ENCODE assay signal across 8 mouse cellular contexts in genomic region chr5:125273666-125274109, GRCm38 (mm10).
DNase-seq lines count a peak whose midpoint lies in the region; ATAC-seq lines count a peak whose summit lies in the region.

No protein-coding gene starts in this region.

- no peak overlapping the region for H3K4me3 ChIP-seq in neural tube, embryonic 13.5 days
- H3K4me3 ChIP-seq in hindbrain, embryonic 14.5 days (replicated peaks; ENCODE audit: low read length), result no peak overlapping the region
- no peak overlapping the region for H3K4me3 ChIP-seq in stomach, embryonic 14.5 days (ENCODE audit: low read depth, low read length)

- H3K4me2 ChIP-seq in neural tube, embryonic 13.5 days, result no peak overlapping the region
- no peak overlapping the region for H3K4me2 ChIP-seq in hindbrain, embryonic 14.5 days (replicated peaks)
- H3K4me2 ChIP-seq in stomach, embryonic 14.5 days (replicated peaks; ENCODE audit: low read depth, low read length), result no peak overlapping the region

- H3K27ac ChIP-seq in neural tube, embryonic 13.5 days (replicated peaks), result 0 out of 2 replicates have a peak overlapping the region, but pooled peaks have one; percentile 23
- no peak overlapping the region for H3K27ac ChIP-seq in hindbrain, embryonic 14.5 days
- no peak overlapping the region for H3K27ac ChIP-seq in stomach, embryonic 14.5 days (ENCODE audit: low read length)

- H3K4me1 ChIP-seq in neural tube, embryonic 13.5 days (replicated peaks), result peaks cover 19% of the 10 kb centered on the region
- H3K4me1 ChIP-seq in hindbrain, embryonic 14.5 days (replicated peaks; ENCODE audit: control insufficient read depth, insufficient read depth, low read length), result peaks cover 8% of the 10 kb centered on the region; the same call in 1 of the 2 replicates
- 0 out of 2 replicates have a peak, but pooled peaks cover 3% of the 10 kb centered on the region for H3K4me1 ChIP-seq in stomach, embryonic 14.5 days (ENCODE audit: control insufficient read depth, insufficient read depth, low read length)

- no peaks in the 10 kb centered on the region for H3K9me3 ChIP-seq in neural tube, embryonic 13.5 days
- H3K9me3 ChIP-seq in hindbrain, embryonic 14.5 days (ENCODE audit: control insufficient read depth, low read length), result no peaks in the 10 kb centered on the region
- H3K9me3 ChIP-seq in stomach, embryonic 14.5 days (ENCODE audit: control insufficient read depth, low read depth, low read length), result no peaks in the 10 kb centered on the region

- DNase-seq in neural tube, embryonic 10.5 days (ENCODE audit: extremely low spot score, low spot score), result no peak
- DNase-seq in cerebellum, adult 9-10 months, result peak; percentile 72
- peak; percentile 53 to 77 for DNase-seq in frontal cortex, postnatal 36 days (ENCODE audit: low spot score in 2 of 2)
- peak; percentile 60 for DNase-seq in hindbrain, embryonic 14.5 days (ENCODE audit: low spot score)
- peak; percentile 28 to 60 for DNase-seq in left cerebral cortex, adult 8-10 months (ENCODE audit: low spot score in 2 of 2)

- no peaks in the 10 kb centered on the region for H3K36me3 ChIP-seq in neural tube, embryonic 13.5 days
- no peaks in the 10 kb centered on the region for H3K36me3 ChIP-seq in hindbrain, embryonic 14.5 days (replicated peaks; ENCODE audit: control insufficient read depth, insufficient read depth)
- H3K36me3 ChIP-seq in stomach, embryonic 14.5 days (ENCODE audit: control insufficient read depth, insufficient read depth, low read length), result 0 out of 2 replicates have a peak, but pooled peaks cover 4% of the 10 kb centered on the region

- H3K27me3 ChIP-seq in neural tube, embryonic 13.5 days, result no peaks in the 10 kb centered on the region
- no peaks in the 10 kb centered on the region for H3K27me3 ChIP-seq in hindbrain, embryonic 14.5 days (ENCODE audit: control insufficient read depth, insufficient read depth, low read length)
- H3K27me3 ChIP-seq in stomach, embryonic 14.5 days (ENCODE audit: control insufficient read depth, insufficient read depth, low read length), result no peaks in the 10 kb centered on the region

- H3K9ac ChIP-seq in neural tube, embryonic 13.5 days, result no peak overlapping the region
- no peak overlapping the region for H3K9ac ChIP-seq in hindbrain, embryonic 14.5 days
- H3K9ac ChIP-seq in stomach, embryonic 14.5 days (replicated peaks; ENCODE audit: low read depth, low read length), result no peak overlapping the region

- no peak for ATAC-seq in neural tube, embryonic 13.5 days (ENCODE audit: low read depth)
- ATAC-seq in hindbrain, embryonic 14.5 days (ENCODE audit: low FRiP score), result no peak
- ATAC-seq in megakaryocyte, adult 5-6 weeks (ENCODE audit: poor library complexity, severe bottlenecking), result peak; percentile 72
- 0 out of 2 replicates have a peak, but pooled peaks have one; percentile 12 for ATAC-seq in stomach, embryonic 14.5 days (ENCODE audit: insufficient number of reproducible peaks, insufficient read depth, low FRiP score, low read depth)

- 28% methylated on average over 8 of the region's 8 CpGs for WGBS in neural tube, embryonic 13.5 days
- WGBS in hindbrain, embryonic 14.5 days, result 21% methylated on average over 8 of the region's 8 CpGs
- 27% methylated on average over 8 of the region's 8 CpGs for WGBS in stomach, embryonic 14.5 days

Comparison
In these comparisons a context has a peak if more than half of its experiments do, and no peak if none do; other contexts are left out.
1. ATAC-seq: peak in megakaryocyte, adult 5-6 weeks (single experiment) and stomach, embryonic 14.5 days (single experiment); none in neural tube, embryonic 13.5 days (single experiment) and hindbrain, embryonic 14.5 days (single experiment).